Mouse (Mus musculus): ENCODE data around the gene Myo16.

The Myo16 gene

GRCm38 (mm10) chr8:10651546-10652315 lies 498.0 kb downstream of the Myo16 start:
- in situ Hi-C loops (cut with MboI; ENCODE audit: low sequenced_read_pairs), result no loop called here

DNA sequence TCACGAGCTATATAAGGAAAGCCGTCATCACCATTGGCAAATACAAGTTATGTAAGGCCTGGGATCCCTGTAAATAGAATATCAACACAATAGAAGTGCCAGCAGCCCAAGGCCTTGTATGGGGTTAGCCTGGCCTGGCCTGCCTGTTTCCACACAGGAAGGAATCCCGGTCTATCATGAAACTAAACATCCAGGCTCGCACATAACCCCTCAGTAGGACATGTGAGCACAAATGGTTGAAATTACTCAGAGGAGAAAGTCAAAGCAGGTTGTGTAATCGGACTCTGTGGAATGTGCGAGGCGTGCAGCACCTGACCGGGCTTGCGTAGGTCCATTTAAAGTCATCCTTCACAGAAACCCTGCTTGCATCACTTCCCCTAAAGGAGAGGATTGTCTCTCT lies 499.6 kb downstream of the Myo16 start:
- in situ Hi-C loops (cut with MboI; ENCODE audit: low sequenced_read_pairs), result no loop called here

- in situ Hi-C loops (cut with MboI; ENCODE audit: low sequenced_read_pairs), result no loop called here
Observed at GRCm38 (mm10) chr8:10654922-10655518, 501.3 kb downstream of the Myo16 start.

DNA sequence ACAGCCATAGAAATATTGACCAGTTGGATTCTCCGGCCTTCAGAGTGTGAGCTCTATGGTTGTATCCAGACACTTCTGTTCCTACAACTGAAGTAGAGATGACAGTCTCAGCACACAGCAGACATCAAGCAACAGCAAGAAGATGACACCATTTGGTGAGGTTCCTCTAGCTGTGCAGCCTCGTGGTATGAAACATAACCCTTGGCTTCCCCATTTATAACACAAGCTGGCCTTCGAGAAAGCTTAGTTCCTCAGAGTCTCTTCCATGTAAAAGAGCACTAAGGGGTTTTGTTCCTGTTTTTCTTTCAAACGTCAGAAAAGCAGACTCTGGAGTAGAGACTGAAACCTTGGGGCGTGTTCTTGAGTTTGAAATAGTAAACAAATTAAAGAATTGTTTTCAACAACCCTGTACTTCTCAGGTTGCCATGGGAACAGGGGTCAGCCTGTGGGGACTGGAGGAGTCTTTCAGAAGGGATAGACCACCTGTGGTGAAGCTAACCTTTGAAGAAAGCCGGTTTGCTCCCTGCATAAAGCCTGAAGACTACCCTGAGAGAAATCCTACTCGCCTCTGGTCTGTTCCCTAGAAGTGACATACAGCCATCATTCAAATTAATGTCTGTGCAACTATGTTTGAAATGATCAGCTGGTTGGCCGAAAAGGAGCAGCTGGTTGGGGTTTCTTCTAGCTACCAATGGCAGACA lies 510.2 kb downstream of the Myo16 start:
- in situ Hi-C loops (cut with MboI; ENCODE audit: low sequenced_read_pairs), result no loop called here

- in situ Hi-C loops (cut with MboI; ENCODE audit: low sequenced_read_pairs), result no loop called here
Observed at GRCm38 (mm10) chr8:10664861-10665543, 511.3 kb downstream of the Myo16 start.

GRCm38 (mm10) chr8:10665821-10666283 lies 512.1 kb downstream of the Myo16 start:
- in situ Hi-C loops (cut with MboI; ENCODE audit: low sequenced_read_pairs), result no loop called here

- in situ Hi-C loops (cut with MboI; ENCODE audit: low sequenced_read_pairs), result no loop called here
Observed at GRCm38 (mm10) chr8:10671862-10672548, 518.3 kb downstream of the Myo16 start.

GRCm38 (mm10) chr8:10677840-10678410 lies 524.2 kb downstream of the Myo16 start:
- in situ Hi-C loops (cut with MboI; ENCODE audit: low sequenced_read_pairs), result no loop called here

- in situ Hi-C loops (cut with MboI; ENCODE audit: low sequenced_read_pairs), result no loop called here
Observed at GRCm38 (mm10) chr8:10681926-10682325, 528.2 kb downstream of the Myo16 start.

GRCm38 (mm10) chr8:10683088-10683487 lies 529.4 kb downstream of the Myo16 start:
- in situ Hi-C loops (cut with MboI; ENCODE audit: low sequenced_read_pairs), result no loop called here
